Mouse (Mus musculus) naive thymus-derived CD4-positive, alpha-beta T cell, adult 2 months (primary cell): ENCODE data around the gene Rag2.

ENCODE experiments used
- DNase-seq: peaks from one replicate; pipeline ENCODE4 v3.0.0-alpha.2; 2011; ENCODE audit warnings: low read depth

Gene Rag2

DNA sequence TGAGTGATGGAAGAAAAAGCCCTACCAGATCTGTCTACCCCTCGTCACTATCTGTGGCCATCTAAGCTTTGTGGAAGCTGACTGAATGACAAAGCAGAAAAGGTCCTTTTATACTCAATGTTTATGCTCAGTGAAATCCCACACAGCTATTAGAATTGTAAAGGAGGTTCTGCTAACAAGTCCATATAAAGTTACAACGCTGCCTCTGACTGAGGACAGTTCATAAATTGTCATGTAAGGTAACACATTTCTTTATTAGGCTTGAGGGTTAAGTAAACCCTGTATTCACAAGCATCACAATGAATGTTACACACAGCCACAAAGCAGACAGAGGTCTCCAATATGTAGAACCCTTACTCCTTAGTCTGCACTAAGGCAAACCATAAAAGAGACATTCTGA, 507 bp upstream of the Rag2 start:
- no peak for DNase-seq

DNA sequence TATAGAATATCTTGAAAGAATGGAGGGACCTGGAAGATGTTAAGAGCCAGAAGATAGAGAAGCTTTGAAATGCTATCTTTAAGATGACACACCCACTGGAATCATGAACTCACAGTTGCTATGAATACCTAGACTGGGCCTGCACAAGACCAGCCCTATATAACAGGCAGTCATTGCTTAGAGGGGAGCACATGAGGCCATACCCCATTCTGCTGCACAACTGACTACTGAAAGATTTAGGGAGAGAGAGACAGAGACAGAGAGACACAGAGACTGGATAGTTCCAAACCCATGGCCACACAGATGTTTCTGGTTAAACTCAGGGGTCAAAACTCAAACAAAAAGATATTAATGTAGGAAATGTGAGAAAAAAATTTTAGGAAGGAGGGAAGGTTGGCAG, 2.7 kb downstream of the Rag2 start:
- no peak for DNase-seq

DNA sequence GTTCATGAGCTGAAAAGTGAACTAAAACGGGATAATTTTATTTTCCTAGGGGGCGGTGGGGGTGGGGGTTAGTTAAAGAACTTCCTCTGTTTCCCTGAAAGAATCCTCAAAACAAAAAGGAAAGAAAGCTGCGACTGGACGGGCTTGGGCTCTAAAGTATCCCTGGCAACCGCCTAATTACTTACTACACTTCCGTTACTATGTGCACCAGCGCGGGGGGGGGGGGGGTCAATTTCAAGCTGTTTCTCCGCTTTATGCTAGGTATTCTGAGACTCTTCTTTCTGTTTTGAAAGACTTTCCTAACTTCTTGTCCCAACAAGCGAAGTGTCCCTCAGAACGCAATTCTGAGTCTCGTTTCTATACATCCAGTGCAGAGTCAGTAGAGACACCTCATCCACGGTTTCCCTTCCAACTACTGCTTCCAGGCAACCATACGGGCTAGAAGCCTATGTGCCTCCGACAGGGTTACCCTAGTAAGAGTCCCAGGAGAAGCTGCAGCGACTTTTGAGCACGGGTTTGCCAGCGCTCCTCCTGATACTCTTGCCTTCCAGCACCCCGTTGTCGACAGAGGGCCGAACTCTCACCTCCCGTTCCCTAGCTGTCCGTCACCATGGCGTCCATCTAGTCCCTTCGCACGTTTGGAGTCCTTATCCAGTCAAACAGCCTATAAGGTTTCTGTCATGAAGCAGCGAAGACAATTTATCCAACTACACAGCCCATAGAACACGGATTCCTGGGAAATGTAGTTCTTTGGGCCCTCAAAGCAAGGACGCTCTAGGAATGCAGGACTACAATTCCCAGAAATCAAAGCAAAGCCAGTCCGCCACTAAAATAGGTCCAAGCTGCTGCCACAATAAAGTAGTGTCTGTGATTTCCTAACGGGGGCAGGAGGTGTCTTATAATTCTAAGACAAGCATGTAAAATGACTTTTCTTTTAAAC, 4.0 kb downstream of the Rag2 start:
- peak; percentile 78 for DNase-seq

DNA sequence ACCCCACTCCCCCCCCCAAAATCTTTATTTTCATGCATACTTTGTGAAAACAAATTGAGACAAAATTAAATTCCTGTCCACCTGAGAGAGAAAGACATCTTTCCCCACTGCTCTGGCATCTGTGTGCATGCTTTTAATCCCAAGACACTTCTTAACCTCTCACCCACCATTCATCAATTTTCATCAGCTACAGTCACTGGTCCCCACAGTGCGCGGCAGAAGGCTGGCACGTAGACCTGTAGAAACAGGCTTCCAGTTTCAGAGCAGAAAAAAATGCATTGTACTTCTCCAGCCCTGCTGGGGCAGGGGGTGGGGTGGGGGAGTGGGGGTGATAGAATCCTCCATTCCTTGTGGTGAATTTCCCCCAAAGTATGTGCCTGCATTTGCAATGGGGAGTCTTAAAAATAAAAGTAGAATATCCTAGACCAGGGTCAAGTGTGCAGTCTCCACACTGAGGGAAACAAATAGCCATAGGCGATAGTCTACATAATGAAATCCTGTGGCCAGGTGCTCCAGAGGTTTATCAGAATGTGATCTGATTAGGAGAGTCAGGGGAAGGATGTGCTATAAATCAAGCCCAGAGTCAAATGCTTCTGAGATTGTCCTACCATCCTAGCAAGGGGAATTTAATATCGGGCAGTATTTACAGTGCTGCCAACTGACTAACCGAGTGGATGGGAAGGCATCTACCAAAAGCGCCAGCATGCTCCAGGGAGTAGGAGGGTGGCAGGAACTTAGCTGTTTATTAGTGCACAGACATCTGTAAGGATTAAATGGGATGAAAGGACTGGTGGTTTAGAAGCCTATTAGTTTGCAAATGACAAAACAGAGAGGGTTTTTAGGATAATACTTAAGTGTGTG, 14.7 kb downstream of the Rag2 start:
- no peak for DNase-seq

DNA sequence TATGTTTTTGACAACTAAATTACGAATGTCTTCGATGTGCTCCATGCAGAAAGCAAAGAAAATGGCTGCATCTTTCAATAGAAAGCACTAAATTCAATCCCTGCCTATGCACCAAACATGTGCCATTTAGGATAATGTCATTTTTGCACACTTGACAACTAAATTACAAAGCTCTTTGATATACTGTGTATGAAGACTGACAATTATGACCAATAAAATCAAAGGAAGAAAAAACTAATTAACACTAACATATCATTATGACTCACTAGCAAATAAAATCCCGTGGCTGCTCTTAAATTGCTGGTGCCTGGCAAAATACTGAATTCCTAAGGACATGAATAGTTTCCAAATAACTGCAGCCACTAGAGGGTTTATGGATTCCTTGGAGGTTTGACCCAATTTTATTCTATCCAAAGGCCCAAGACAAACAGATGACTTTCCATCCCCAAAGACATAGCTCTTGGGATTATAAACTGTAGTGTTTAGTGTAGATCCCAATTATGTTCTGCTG, 15.4 kb downstream of the Rag2 start:
- DNase-seq, result no peak

DNA sequence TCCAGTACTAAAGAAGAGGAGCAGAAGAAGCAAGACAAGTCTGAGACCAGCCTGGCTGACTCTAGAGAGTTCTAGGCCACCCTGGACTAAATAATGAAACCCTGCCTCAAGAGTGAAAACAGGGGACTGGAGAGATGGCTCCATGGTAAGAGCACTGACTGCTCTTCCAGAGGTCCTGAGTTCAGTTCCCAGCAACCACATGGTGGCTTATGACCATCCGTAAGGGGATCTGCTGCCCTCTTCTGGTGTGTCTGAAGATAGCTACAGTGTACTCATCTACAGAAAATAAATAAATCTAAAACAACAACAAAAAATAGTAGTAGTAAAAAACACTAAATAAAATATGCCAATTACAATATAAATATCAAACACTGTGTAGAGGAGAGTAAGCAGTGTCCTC, 21.3 kb downstream of the Rag2 start:
- no peak for DNase-seq

DNA sequence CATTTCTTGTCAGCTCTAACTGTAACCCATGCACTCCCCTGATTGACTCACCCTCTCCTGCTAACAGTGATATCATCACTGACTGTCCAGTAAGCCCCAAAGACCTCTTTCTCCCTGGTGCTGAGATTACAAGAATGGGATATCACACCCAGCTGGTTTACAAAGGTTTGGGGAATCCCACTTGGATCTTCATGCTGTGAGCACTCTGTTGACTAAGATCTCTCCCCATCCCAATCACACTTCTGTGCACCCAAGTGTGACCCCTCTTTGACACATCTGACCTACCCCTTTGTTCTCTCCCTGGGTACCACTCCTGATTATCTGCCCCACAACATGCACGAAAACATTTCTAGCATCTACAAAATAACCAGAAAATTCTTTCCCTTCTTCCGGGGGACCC, 23.8 kb downstream of the Rag2 start:
- no peak for DNase-seq

DNA sequence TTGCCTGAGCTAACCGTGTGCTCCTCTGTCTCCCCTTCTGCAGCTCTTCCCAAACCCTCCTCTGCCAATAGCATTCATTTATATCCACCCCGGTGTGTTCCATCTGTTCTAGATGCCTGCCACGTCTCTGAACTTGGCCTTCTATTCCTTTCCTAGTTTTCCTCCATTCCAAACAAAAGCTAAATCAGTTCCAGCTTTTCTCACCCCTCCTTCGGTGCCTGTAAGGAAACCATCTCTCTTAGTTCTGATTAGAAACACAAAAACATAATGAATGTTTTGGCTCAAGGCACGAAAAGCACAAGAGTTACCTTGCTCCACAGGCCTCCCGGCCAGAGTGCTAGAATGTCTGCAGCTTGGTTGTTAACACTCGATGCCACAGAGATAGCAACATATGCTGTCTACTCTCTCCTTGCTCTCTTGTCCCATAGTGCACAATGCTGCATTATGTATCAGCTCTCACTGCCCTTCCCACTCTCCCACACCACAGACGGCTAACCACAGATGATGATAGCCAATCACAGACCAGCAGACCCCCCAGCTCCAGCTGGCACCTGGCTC, 24.7 kb downstream of the Rag2 start, which contains the start of the genes Rag1 and B230118H07Rik:
Gene Rag1, minus strand, starts transcription at position 388 of the 558 bp plus-strand sequence.
Gene B230118H07Rik, minus strand, starts transcription at position 419 of the 558 bp plus-strand sequence.
- no peak for DNase-seq

DNA sequence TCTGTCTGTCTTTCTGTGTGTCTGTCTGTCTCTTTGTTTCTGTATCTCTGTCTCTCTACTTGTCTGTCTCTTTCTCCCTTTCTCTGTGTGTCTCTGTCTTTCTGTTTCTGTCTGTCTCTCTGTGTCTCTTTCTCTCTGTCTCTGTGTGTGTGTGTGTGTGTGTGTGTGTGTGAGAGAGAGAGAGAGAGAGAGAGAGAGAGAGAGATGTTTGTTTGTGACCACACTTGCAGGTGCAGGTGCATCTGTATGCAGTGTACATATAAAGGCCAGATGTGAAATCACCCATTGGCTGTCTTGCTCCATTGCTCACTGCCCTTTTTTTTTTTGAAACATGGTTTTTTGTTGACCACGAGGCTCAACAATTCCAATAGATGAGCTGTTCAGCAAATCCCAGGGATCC, 25.9 kb downstream of the Rag2 start:
- DNase-seq, result no peak

DNA sequence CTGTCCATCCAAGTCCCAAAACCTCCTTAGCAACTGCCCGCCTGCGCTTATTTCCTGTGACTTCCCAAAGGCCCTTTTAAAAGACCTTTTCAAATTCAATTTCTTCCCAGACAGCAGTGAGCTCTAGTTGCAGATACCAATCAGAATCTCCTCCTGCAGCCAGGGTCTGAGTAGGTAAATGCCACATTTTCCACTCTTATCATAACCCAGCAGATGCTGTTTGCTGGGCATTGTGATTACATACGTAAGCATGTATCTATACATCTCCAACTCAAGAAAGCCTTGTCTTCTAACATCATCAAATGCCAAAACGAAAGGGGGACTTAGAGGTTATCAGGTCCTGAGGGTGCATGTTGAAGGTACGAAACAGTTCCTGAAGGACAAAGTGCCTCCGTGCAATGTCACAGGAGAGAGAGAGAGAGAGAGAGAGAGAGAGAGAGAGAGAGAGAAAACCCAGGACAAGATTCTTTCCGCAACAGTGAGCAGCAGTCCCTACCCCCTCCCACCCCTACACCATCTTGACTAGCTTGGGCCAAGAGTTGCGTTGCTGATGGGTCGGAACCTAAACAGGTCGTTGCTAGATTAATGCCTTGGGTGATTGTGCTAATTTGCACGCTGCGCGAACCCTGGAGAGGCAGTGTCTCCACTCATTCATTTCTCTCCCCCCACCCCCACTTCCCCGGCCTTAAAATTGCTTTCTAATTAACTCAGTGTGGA, 27.8 kb downstream of the Rag2 start:
- DNase-seq, result peak; percentile 12

DNA sequence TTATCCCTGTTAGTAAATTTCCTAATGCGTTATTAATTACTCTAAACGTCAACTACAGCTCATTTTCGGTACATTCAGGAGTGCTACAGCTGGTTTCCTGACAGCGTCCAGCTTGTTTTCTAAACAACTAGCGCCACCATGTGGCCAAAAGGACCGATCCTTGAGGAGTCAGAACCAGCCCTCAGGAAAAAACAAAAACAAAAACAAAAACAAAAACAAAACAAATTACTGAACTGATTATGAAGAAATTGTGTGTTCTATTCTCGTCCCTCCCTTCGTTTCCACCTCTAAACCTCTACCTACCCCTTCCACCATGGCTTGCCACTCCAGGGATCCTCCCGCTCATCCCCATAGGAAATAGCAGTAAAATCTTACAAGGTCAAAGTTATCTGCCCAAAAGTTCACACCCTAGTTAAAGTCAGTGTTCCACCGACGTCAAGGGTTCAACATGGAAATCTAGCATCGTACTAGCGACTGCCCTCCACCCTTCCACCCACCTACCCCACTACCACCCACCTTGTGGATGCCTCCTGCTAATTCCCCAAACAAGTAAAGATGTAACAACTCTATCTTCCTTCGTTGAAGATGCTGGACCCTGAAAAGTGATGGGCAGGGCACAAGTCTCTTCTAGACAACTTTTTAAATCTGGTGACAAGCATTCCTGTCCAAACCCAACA, 28.5 kb downstream of the Rag2 start:
- DNase-seq, result peak; percentile 70

DNA sequence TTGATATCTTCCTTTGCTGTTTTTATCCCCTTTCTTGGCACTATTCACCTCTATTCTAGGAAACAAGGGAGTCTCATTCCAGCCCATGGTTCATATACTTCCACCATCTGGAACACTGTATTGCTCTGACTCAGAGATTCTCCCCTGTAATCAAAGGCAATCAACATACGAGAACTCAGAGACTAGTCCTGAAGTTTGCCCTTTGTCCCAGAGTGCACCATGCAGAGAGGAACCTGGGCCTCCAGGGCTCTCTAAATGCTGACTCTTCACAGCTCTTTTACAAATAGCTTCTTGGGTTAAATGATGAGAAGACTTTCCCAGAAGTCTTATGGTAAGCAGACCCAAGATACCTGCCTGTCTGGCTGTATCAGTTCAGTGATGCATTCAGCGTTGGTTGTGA, 36.0 kb downstream of the Rag2 start:
- DNase-seq, result no peak

DNA sequence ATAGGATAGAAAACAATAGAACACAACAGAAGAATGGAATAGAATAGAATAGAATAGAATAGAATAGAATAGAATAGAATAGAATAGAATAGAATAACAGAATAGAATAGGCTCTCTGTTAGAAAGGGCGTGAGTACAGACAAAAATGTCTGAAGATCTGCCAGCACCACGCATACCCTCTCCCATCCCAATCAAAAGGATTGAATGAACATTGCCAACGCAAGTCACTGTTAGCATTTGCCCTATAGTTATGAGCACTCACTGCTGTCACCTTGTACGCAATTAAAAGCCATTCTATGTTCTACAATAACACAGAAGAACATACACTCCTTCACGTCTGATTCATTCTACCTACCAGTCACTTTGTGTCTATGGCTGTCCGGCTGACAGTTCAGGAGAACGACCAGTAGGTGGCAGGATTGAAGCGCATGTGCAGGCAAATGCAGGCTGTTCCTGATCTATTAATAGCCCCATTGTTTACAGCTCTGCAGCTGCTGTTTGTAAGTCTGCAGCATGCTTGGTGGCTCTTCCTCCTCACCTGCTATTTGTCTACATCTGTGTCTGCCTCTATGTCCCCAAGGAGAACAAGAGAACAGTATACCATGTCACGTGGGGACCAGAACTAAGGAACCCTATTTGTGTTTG, 40.7 kb downstream of the Rag2 start:
- peak; percentile 68 for DNase-seq

DNA sequence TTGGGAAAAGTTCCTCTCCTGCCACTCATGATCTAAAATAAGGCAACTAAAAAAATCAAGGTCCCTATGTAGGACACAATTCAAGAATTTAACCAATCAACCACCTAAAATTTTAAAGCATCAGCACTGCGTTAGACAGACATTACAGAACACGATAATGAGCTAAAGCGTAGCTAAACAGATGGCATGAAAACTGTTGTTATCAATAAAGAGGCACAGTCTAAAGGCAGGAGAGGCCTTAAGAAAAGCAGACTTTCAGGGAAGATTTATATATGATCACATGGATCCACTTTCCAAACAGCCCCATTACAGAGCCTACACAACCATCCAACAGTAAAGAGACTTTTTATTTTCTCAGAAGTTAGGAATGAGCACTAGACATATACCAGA, 41.2 kb downstream of the Rag2 start:
- no peak for DNase-seq

DNA sequence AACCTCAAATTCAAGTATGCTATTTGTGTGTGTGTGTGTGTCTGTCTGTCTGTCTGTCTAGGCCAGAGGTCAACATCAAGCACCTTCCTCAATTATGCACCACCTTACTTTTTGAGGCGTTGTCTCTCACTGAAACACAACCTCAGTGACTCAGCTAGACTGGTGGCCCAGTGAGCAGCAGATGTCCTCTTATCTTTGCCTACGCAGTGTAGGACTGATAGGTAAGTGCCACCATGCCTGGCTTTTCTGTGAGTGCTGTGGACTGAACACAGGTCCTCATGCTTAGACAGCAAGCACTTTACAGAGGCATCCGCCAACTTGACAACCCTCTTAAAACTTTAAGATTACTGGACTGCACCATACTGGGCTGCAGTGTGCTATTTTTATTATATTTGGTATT, 44.2 kb downstream of the Rag2 start:
- DNase-seq, result no peak

DNA sequence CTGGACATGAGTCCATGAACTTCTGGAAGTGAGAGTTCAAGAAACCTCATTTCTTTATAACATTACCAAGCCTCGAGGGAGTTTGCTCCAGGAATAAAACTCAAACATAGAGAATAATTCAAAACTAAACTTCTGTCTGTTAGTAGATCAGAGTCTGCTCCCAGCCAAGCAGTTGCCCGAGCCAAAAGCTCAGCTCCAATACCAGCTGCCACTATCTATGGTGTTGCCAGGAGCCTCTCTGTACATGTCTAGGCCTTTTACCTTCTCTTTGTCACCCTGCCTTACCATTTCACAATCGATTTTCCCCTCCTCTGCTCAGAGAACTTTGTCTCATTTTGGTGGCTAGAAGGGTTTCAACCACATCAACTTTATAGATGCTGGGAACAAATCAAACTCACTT, 49.0 kb downstream of the Rag2 start:
- DNase-seq, result no peak

DNA sequence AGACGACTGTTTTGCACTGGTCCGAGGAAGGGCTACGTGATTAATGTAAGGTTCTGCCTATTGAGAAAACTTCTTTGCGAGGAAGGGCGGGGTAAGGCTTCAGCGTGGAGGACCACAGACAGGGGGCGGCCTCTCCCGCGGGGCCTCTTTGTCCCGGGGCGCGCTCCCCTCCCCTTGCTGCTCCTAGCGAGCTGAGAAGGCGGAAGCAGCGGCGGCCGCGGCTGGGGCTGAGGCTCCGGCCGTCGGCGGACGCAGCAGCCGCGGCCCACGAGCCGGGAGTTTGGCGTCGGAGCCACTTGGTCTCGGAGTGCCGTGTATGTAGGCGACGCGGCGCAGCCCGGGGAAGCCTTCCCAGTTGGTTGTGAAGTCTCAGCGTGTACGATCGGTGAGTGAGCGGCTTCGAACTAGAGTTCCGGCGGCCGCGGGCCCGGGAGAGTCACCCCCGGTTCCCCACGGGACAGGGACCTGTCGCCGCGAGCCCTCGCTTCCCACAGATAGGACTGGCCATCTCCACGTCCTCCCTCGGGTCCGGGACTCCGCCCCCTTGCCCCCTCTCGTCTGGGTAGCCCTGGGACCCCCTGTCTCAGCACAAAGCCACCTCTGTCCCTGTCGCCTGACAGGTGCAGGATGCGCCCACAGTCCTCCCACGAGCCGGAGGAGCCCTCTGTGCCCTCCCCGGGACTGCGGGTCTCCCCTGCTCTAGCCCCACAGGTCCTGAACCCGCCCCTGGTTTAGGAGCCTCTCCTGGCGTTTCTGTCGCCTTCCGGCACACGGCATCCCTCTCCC, 53.9 kb downstream of the Rag2 start, which contains the start of gene Traf6:
Gene Traf6, plus strand, starts transcription at position 194 of the 786 bp plus-strand sequence.
- peak; percentile 86 for DNase-seq

DNA sequence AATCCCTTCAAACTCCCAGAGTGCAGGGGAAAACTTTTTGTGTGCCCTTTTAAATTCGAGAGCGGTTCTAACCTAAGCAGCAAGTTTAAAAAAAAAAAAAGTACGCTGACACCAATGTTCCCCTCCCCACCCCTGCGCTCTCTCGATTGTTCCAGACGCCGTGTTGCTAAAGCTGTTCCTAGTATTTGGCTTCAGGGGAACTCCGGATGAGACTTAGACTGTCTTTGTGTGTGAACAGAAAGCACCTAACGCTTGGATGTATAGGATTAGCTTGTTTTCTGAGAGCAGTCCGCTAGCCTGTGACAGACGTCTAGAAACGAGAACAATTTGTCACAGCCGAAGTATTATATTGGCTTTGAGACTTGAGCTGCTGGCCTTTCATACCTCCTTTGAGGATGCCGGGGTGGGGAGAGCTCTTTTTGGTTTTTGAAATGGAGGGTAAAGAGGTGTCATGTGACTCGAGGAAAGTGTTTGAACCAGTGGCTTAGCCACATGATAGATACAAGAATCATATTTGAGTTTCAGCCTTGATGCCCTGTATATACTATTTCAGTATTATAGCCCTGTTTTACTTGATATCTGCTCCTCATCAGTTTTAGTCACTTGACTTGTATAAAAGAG, 54.8 kb downstream of the Rag2 start:
- peak; percentile 57 for DNase-seq
